Mouse (Mus musculus): ENCODE results near the gene Rbm44. TPM values are rescaled to one million over a fixed set of nuclear protein-coding genes. Genes with fewer than 3 reads are reported as not detected.

The Rbm44 gene
- polyA plus RNA-seq, 1 experiment from 2014 or later = 0.43 TPM

DNA sequence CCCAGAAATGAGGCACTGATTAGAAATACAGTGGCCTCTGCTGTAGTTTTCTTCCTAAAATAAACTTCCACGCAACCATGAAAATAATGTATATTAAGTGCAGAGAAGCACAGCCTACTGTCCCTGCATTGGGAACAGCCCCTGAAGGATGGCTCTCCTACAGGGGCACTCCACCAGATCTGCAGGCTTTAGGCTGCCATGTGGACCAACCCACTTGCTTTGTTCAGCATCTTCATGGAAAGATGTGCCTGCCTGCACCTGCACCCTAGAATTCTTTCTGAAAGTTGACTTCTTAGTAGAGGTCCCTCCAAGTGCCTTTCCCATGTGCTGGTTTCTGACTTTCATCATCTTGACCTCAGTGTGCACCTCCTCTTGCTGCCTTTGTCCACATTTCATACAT lies 70.4 kb downstream of the Rbm44 start:
- Histone ChIP-seq H3K27ac (replicated peaks; ENCODE audit: low read depth, low read length) (no peak overlapping the region), H3K4me3 (ENCODE audit: low read depth, low read length) (no peak overlapping the region), H3K4me1 (ENCODE audit: control insufficient read depth, insufficient read depth, low read length) (no peaks in the 10 kb centered on the region), H3K4me2 (ENCODE audit: low read depth, low read length) (no peak overlapping the region), H3K9me3 (replicated peaks; ENCODE audit: control insufficient read depth, low read length) (no peaks in the 10 kb centered on the region), H3K9ac (replicated peaks; ENCODE audit: low read length) (no peak overlapping the region), H3K27me3 (ENCODE audit: control insufficient read depth, insufficient read depth, low read length) (no peaks in the 10 kb centered on the region), H3K36me3 (replicated peaks; ENCODE audit: control insufficient read depth, insufficient read depth, low read depth, low read length) (no peaks in the 10 kb centered on the region)
- 90% methylated on average over 1 of the region's 1 CpGs for WGBS
- DNase-seq (ENCODE audit: low spot score) = no peak
- no peak for ATAC-seq (replicated peaks; ENCODE audit: insufficient number of reproducible peaks, low FRiP score, low TSS enrichment, low read depth)

GRCm38 (mm10) chr1:91215981-91216380 lies 71.1 kb downstream of the Rbm44 start:
- Histone ChIP-seq H3K27me3 (ENCODE audit: control insufficient read depth, insufficient read depth, low read length) (no peaks in the 10 kb centered on the region), H3K27ac (replicated peaks; ENCODE audit: low read depth, low read length) (no peak overlapping the region), H3K4me2 (ENCODE audit: low read depth, low read length) (no peak overlapping the region), H3K36me3 (replicated peaks; ENCODE audit: control insufficient read depth, insufficient read depth, low read depth, low read length) (no peaks in the 10 kb centered on the region), H3K4me1 (ENCODE audit: control insufficient read depth, insufficient read depth, low read length) (no peaks in the 10 kb centered on the region), H3K4me3 (ENCODE audit: low read depth, low read length) (no peak overlapping the region), H3K9me3 (replicated peaks; ENCODE audit: control insufficient read depth, low read length) (no peaks in the 10 kb centered on the region), H3K9ac (replicated peaks; ENCODE audit: low read length) (no peak overlapping the region)
- DNase-seq (ENCODE audit: low spot score) (no peak), ATAC-seq (replicated peaks; ENCODE audit: insufficient number of reproducible peaks, low FRiP score, low TSS enrichment, low read depth) (no peak)
- WGBS = 59% methylated on average over 1 of the region's 1 CpGs

- Histone ChIP-seq H3K4me2 (ENCODE audit: low read depth, low read length) (no peak overlapping the region), H3K9ac (replicated peaks; ENCODE audit: low read length) (no peak overlapping the region), H3K4me3 (ENCODE audit: low read depth, low read length) (no peak overlapping the region), H3K27me3 (ENCODE audit: control insufficient read depth, insufficient read depth, low read length) (no peaks in the 10 kb centered on the region), H3K4me1 (ENCODE audit: control insufficient read depth, insufficient read depth, low read length) (no peaks in the 10 kb centered on the region), H3K27ac (replicated peaks; ENCODE audit: low read depth, low read length) (no peak overlapping the region), H3K36me3 (replicated peaks; ENCODE audit: control insufficient read depth, insufficient read depth, low read depth, low read length) (no peaks in the 10 kb centered on the region), H3K9me3 (replicated peaks; ENCODE audit: control insufficient read depth, low read length) (no peaks in the 10 kb centered on the region)
- no peak for ATAC-seq (replicated peaks; ENCODE audit: insufficient number of reproducible peaks, low FRiP score, low TSS enrichment, low read depth)
- no peak for DNase-seq (ENCODE audit: low spot score)
- 70% methylated on average over 10 of the region's 10 CpGs for WGBS
Measured at GRCm38 (mm10) chr1:91216504-91217267, 71.8 kb downstream of the Rbm44 start.

DNA sequence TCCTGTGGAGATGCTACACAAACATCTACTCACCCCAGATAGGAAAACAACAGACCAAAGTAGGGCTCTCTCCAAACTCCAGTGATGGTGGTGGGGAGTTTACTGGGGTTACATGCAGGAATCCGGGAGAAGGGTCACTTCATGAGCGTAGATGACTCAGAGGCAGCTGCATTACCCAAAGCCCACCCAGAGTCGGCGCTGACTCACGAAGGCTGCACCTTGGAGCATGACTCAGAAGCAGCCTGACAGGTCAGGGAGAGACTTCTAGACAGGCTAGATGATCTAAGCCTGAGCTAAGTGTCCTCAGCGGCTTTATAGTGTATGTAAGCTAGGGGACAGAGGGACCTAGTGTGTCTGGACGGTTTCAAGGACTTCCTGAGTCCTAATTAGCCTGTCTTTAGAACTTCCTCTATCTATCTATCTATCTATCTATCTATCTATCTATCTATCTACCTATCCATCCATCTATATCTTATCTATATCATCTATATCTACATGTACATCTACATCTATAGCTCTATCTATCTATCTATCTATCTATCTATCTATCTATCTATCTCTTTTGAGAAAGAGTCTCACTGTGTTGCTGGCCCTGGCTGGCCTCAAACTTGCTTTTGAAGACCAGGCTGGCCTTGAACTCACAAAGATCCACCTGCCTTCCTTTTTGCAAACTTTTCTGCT lies 74.9 kb downstream of the Rbm44 start:
- ATAC-seq (replicated peaks; ENCODE audit: insufficient number of reproducible peaks, low FRiP score, low TSS enrichment, low read depth) (no peak), DNase-seq (ENCODE audit: low spot score) (no peak)
- H3K27me3 ChIP-seq (ENCODE audit: control insufficient read depth, insufficient read depth, low read length) = no peaks in the 10 kb centered on the region
- H3K4me1 ChIP-seq (ENCODE audit: control insufficient read depth, insufficient read depth, low read length) = no peaks in the 10 kb centered on the region
- WGBS = 85% methylated on average over 7 of the region's 7 CpGs
- no peak overlapping the region for H3K4me2 ChIP-seq (ENCODE audit: low read depth, low read length)
- no peak overlapping the region for H3K27ac ChIP-seq (replicated peaks; ENCODE audit: low read depth, low read length)
- H3K9me3 ChIP-seq (replicated peaks; ENCODE audit: control insufficient read depth, low read length) = no peaks in the 10 kb centered on the region
- H3K36me3 ChIP-seq (replicated peaks; ENCODE audit: control insufficient read depth, insufficient read depth, low read depth, low read length) = no peaks in the 10 kb centered on the region
- no peak overlapping the region for H3K4me3 ChIP-seq (ENCODE audit: low read depth, low read length)
- no peak overlapping the region for H3K9ac ChIP-seq (replicated peaks; ENCODE audit: low read length)

DNA sequence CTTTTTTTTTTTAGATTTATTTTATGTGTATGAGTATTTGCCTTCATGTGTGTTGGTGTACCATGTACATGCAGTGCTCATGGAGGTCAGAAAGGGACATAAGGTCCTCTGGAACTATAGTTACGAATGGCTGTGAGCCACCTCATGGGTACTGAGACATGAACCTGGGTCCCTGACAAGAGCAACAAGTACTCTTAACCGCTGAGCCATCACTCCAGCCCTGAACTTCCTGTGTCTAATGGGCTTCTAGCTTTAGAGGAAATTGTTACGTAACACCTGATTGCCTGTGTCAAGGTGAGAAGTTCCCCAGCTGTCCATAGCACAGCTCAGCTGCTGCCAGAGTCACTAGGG lies 75.4 kb downstream of the Rbm44 start:
- Histone ChIP-seq H3K27me3 (ENCODE audit: control insufficient read depth, insufficient read depth, low read length) (no peaks in the 10 kb centered on the region), H3K4me2 (ENCODE audit: low read depth, low read length) (no peak overlapping the region), H3K36me3 (replicated peaks; ENCODE audit: control insufficient read depth, insufficient read depth, low read depth, low read length) (no peaks in the 10 kb centered on the region), H3K9ac (replicated peaks; ENCODE audit: low read length) (no peak overlapping the region), H3K4me1 (ENCODE audit: control insufficient read depth, insufficient read depth, low read length) (no peaks in the 10 kb centered on the region), H3K9me3 (replicated peaks; ENCODE audit: control insufficient read depth, low read length) (no peaks in the 10 kb centered on the region), H3K4me3 (ENCODE audit: low read depth, low read length) (no peak overlapping the region), H3K27ac (replicated peaks; ENCODE audit: low read depth, low read length) (no peak overlapping the region)
- DNase-seq (ENCODE audit: low spot score) (no peak), ATAC-seq (replicated peaks; ENCODE audit: insufficient number of reproducible peaks, low FRiP score, low TSS enrichment, low read depth) (no peak)
- 88% methylated on average over 3 of the region's 3 CpGs for WGBS

Other genes starting within 250 kb of the Rbm44 start
- gene Mlph, start 230.0 kb upstream of the Rbm44 start, polyA plus RNA-seq (2014; fragmentation: Nextera tagmentation; extraction: Ambion mirVana) = 0.07 and 0.31 TPM in 2 replicates
- not detected in 2 replicates for gene Prlh, start 192.0 kb upstream of the Rbm44 start, polyA plus RNA-seq (2014; fragmentation: Nextera tagmentation; extraction: Ambion mirVana)
- gene Rab17, start 175.4 kb upstream of the Rbm44 start, polyA plus RNA-seq (2014; fragmentation: Nextera tagmentation; extraction: Ambion mirVana) = 0.64 and 0.70 TPM in 2 replicates
- 28.5 and 30.0 TPM in 2 replicates for gene Lrrfip1, start 146.4 kb upstream of the Rbm44 start, polyA plus RNA-seq (2014; fragmentation: Nextera tagmentation; extraction: Ambion mirVana)
- gene Ramp1, start 34.7 kb downstream of the Rbm44 start, polyA plus RNA-seq (2014; fragmentation: Nextera tagmentation; extraction: Ambion mirVana) = 0.21 and 0.41 TPM in 2 replicates
- gene Ube2f, start 105.2 kb downstream of the Rbm44 start, polyA plus RNA-seq (2014; fragmentation: Nextera tagmentation; extraction: Ambion mirVana) = 93.2 and 96.4 TPM in 2 replicates
- 10.9 and 11.7 TPM in 2 replicates for gene Scly, start 153.2 kb downstream of the Rbm44 start, polyA plus RNA-seq (2014; fragmentation: Nextera tagmentation; extraction: Ambion mirVana)
- 0.06 and 0.14 TPM in 2 replicates for gene Espnl, start 177.0 kb downstream of the Rbm44 start, polyA plus RNA-seq (2014; fragmentation: Nextera tagmentation; extraction: Ambion mirVana)
- gene Klhl30, start 205.9 kb downstream of the Rbm44 start, polyA plus RNA-seq (2014; fragmentation: Nextera tagmentation; extraction: Ambion mirVana) = 0.40 and 0.55 TPM in 2 replicates
- gene Erfe, start 221.3 kb downstream of the Rbm44 start, polyA plus RNA-seq (2014; fragmentation: Nextera tagmentation; extraction: Ambion mirVana) = 1.3 and 2.0 TPM in 2 replicates